Mouse (Mus musculus) bone marrow macrophage, adult 2 months (primary cell): ENCODE results near the gene Myd88.

ENCODE experiments used
- CTCF ChIP-seq: IDR thresholded peaks from 2 replicates; pipeline ENCODE4 v1.5.1; 2012; ENCODE audit warnings: low read depth, mild to moderate bottlenecking, low read length, moderate library complexity
- POLR2A ChIP-seq: IDR thresholded peaks from 2 replicates; pipeline ENCODE4 v1.6.1; 2012; ENCODE audit warnings: mild to moderate bottlenecking, low read depth, low read length, borderline replicate concordance

DNA sequence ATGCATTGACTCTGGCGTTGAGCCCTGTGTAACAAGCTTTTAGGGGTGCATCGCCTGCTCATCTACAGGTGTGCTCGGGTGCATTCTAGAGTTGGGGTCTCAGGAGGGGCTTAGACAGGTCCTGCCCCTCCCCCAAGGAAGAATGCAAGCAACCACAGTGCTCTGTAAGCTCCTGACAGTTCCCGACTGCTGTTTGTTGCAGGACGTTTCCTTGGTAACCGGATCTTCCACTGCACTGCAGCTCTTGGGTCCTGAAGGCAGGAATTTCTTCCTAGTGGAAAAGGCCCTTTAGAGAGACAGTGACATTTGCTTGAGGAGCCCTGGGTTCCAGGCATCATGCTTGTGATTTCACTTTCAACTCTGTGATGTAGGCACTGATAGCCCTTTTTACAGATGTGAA, 41.4 kb upstream of the Myd88 start:
- no peak for TF ChIP-seq POLR2A
- TF ChIP-seq CTCF: no peak
